Mouse (Mus musculus): ENCODE measurements around the gene Ubac2. TPM values are rescaled to one million over a fixed set of nuclear protein-coding genes. Genes with fewer than 3 reads are reported as not detected.
"Not testable (repeated sequence)": the region's sequence is repeated elsewhere in the genome, so short reads cannot be mapped to it uniquely, and the experiment has no call there.

The Ubac2 gene
- 58.9 and 59.2 TPM in 2 replicates for polyA plus RNA-seq (2016; fragmentation: Nextera tagmentation; extraction: Ambion mirVana)

GRCm38 (mm10) chr14:121878176-121878858 lies at the start of gene Ubac2:
Gene Ubac2, plus strand, starts transcription at chr14:121878620.
- under 1% methylated on average over 61 of the region's 61 CpGs for WGBS
- Histone ChIP-seq H3K4me2 (replicated peaks) (peak within 1 kb of the TSS; percentile 90), H3K4me1 (peaks cover 23% of the 10 kb centered on the region), H3K27me3 (peaks cover 6% of the 10 kb centered on the region), H3K27ac (replicated peaks) (peak within 1 kb of the TSS; percentile 93), H3K9ac (replicated peaks) (peak within 1 kb of the TSS; percentile 94), H3K9me3 (no peaks in the 10 kb centered on the region), H3K4me3 (peak within 1 kb of the TSS; percentile 93), H3K36me3 (no peaks in the 10 kb centered on the region)
- peak; percentile 99 for ATAC-seq (ENCODE audit: low FRiP score, low read depth)

- no peak overlapping the region for H3K9ac ChIP-seq (replicated peaks)
- 87% methylated on average over 4 of the region's 4 CpGs for WGBS
- no peak overlapping the region for H3K4me3 ChIP-seq
- H3K9me3 ChIP-seq = 0 out of 2 replicates have a peak, but pooled peaks cover 4% of the 10 kb centered on the region
- H3K27ac ChIP-seq (replicated peaks) = no peak overlapping the region
- H3K4me2 ChIP-seq (replicated peaks) = no peak overlapping the region
- H3K27me3 ChIP-seq = no peaks in the 10 kb centered on the region
- ATAC-seq (ENCODE audit: low FRiP score, low read depth) = no peak
- H3K4me1 ChIP-seq = no peaks in the 10 kb centered on the region
- H3K36me3 ChIP-seq = no peaks in the 10 kb centered on the region
These were observed 48.5 kb upstream of the Ubac2 start for GRCm38 (mm10) chr14:121829816-121830442.

GRCm38 (mm10) chr14:121833001-121833520 lies 45.4 kb upstream of the Ubac2 start:
- Histone ChIP-seq H3K9ac (replicated peaks) (no peak overlapping the region), H3K4me1 (no peaks in the 10 kb centered on the region)

GRCm38 (mm10) chr14:121838161-121838560 lies 40.3 kb upstream of the Ubac2 start:
- H3K4me2 ChIP-seq (replicated peaks) = no peak overlapping the region
- H3K4me1 ChIP-seq = no peaks in the 10 kb centered on the region
- ATAC-seq (ENCODE audit: low FRiP score, low read depth) = no peak
- H3K27ac ChIP-seq (replicated peaks) = no peak overlapping the region
- H3K9ac ChIP-seq (replicated peaks) = no peak overlapping the region
- peaks cover 27% of the 10 kb centered on the region for H3K9me3 ChIP-seq
- 89% methylated on average over 4 of the region's 4 CpGs for WGBS
- H3K27me3 ChIP-seq = no peaks in the 10 kb centered on the region
- H3K4me3 ChIP-seq = no peak overlapping the region
- H3K36me3 ChIP-seq = no peaks in the 10 kb centered on the region

More at GRCm38 (mm10) chr14:121833001-121833520, 45.4 kb upstream of the Ubac2 start:
- 93% methylated on average over 2 of the region's 2 CpGs for WGBS
- H3K4me3 ChIP-seq = no peak overlapping the region
- H3K27me3 ChIP-seq = no peaks in the 10 kb centered on the region
- no peak overlapping the region for H3K27ac ChIP-seq (replicated peaks)
- H3K36me3 ChIP-seq = no peaks in the 10 kb centered on the region
- H3K4me2 ChIP-seq (replicated peaks) = no peak overlapping the region
- no peak for ATAC-seq (ENCODE audit: low FRiP score, low read depth)
- peaks cover 10% of the 10 kb centered on the region; the same call in 1 of the 2 replicates for H3K9me3 ChIP-seq

- H3K36me3 ChIP-seq = no peaks in the 10 kb centered on the region
- 85% methylated on average over 8 of the region's 8 CpGs for WGBS
- H3K4me2 ChIP-seq (replicated peaks) = no peak overlapping the region
- no peak overlapping the region for H3K27ac ChIP-seq (replicated peaks)
- peaks cover 27% of the 10 kb centered on the region for H3K9me3 ChIP-seq
- ATAC-seq (ENCODE audit: low FRiP score, low read depth) = no peak
- no peak overlapping the region for H3K4me3 ChIP-seq
- H3K4me1 ChIP-seq = no peaks in the 10 kb centered on the region
- no peaks in the 10 kb centered on the region for H3K27me3 ChIP-seq
- no peak overlapping the region for H3K9ac ChIP-seq (replicated peaks)
These were observed 38.2 kb upstream of the Ubac2 start for GRCm38 (mm10) chr14:121840217-121840616.

- no peak overlapping the region for H3K4me2 ChIP-seq (replicated peaks)
- H3K27me3 ChIP-seq = no peaks in the 10 kb centered on the region
- H3K27ac ChIP-seq (replicated peaks) = no peak overlapping the region
- 57% methylated on average over 8 of the region's 8 CpGs for WGBS
- no peak overlapping the region for H3K9ac ChIP-seq (replicated peaks)
- H3K4me1 ChIP-seq = no peaks in the 10 kb centered on the region
- no peak for ATAC-seq (ENCODE audit: low FRiP score, low read depth)
- H3K36me3 ChIP-seq = no peaks in the 10 kb centered on the region
- peaks cover 9% of the 10 kb centered on the region; the same call in 1 of the 2 replicates for H3K9me3 ChIP-seq
- no peak overlapping the region for H3K4me3 ChIP-seq
These were observed 33.9 kb upstream of the Ubac2 start for GRCm38 (mm10) chr14:121844486-121844885.

GRCm38 (mm10) chr14:121851231-121851630 lies 27.2 kb upstream of the Ubac2 start:
- Histone ChIP-seq H3K9me3 (no peaks in the 10 kb centered on the region), H3K4me1 (no peaks in the 10 kb centered on the region), H3K36me3 (no peaks in the 10 kb centered on the region), H3K27me3 (no peaks in the 10 kb centered on the region), H3K4me2 (replicated peaks) (no peak overlapping the region), H3K9ac (replicated peaks) (no peak overlapping the region), H3K4me3 (no peak overlapping the region), H3K27ac (replicated peaks) (no peak overlapping the region)
- WGBS = 91% methylated on average over 1 of the region's 1 CpGs
- no peak for ATAC-seq (ENCODE audit: low FRiP score, low read depth)

GRCm38 (mm10) chr14:121852531-121852930 lies 25.9 kb upstream of the Ubac2 start:
- H3K36me3 ChIP-seq = no peaks in the 10 kb centered on the region
- H3K4me1 ChIP-seq = no peaks in the 10 kb centered on the region
- no peak overlapping the region for H3K4me2 ChIP-seq (replicated peaks)
- H3K9me3 ChIP-seq = no peaks in the 10 kb centered on the region
- no peaks in the 10 kb centered on the region for H3K27me3 ChIP-seq
- no peak overlapping the region for H3K4me3 ChIP-seq
- H3K9ac ChIP-seq (replicated peaks) = no peak overlapping the region
- no peak for ATAC-seq (ENCODE audit: low FRiP score, low read depth)
- no peak overlapping the region for H3K27ac ChIP-seq (replicated peaks)
- WGBS = 87% methylated on average over 8 of the region's 8 CpGs

GRCm38 (mm10) chr14:121865162-121865561 lies 13.3 kb upstream of the Ubac2 start:
- not testable (repeated sequence) for H3K36me3 ChIP-seq; H3K9me3 ChIP-seq; H3K27ac ChIP-seq (replicated peaks); H3K4me1 ChIP-seq; H3K4me3 ChIP-seq; H3K4me2 ChIP-seq (replicated peaks); H3K9ac ChIP-seq (replicated peaks); H3K27me3 ChIP-seq
- 0 out of 2 replicates have a peak, but pooled peaks have one; percentile 52 for ATAC-seq (ENCODE audit: low FRiP score, low read depth)
- WGBS = 14% methylated on average over 2 of the region's 2 CpGs

- no peak for ATAC-seq (ENCODE audit: low FRiP score, low read depth)
- Histone ChIP-seq H3K4me3 (no peak overlapping the region), H3K9ac (replicated peaks) (no peak overlapping the region), H3K9me3 (no peaks in the 10 kb centered on the region), H3K4me1 (no peaks in the 10 kb centered on the region), H3K27me3 (no peaks in the 10 kb centered on the region), H3K27ac (replicated peaks) (no peak overlapping the region), H3K4me2 (replicated peaks) (no peak overlapping the region), H3K36me3 (no peaks in the 10 kb centered on the region)
- 79% methylated on average over 3 of the region's 3 CpGs for WGBS
These were observed 11.8 kb upstream of the Ubac2 start for GRCm38 (mm10) chr14:121866574-121866973.

- Histone ChIP-seq H3K4me3 (no peak overlapping the region), H3K9ac (replicated peaks) (no peak overlapping the region), H3K27ac (replicated peaks) (no peak overlapping the region), H3K4me2 (replicated peaks) (no peak overlapping the region), H3K36me3 (no peaks in the 10 kb centered on the region), H3K4me1 (no peaks in the 10 kb centered on the region), H3K27me3 (no peaks in the 10 kb centered on the region), H3K9me3 (no peaks in the 10 kb centered on the region)
- no peak for ATAC-seq (ENCODE audit: low FRiP score, low read depth)
- WGBS = 85% methylated on average over 1 of the region's 1 CpGs
These were observed 9.3 kb upstream of the Ubac2 start for GRCm38 (mm10) chr14:121869111-121869510.

- no peak for ATAC-seq (ENCODE audit: low FRiP score, low read depth)
- peaks cover 4% of the 10 kb centered on the region for H3K4me1 ChIP-seq
- 85% methylated on average over 1 of the region's 1 CpGs for WGBS
- no peak overlapping the region for H3K27ac ChIP-seq (replicated peaks)
- H3K4me3 ChIP-seq = no peak overlapping the region
- H3K27me3 ChIP-seq = peaks cover 6% of the 10 kb centered on the region
- H3K4me2 ChIP-seq (replicated peaks) = no peak overlapping the region
- no peaks in the 10 kb centered on the region for H3K9me3 ChIP-seq
- H3K36me3 ChIP-seq = no peaks in the 10 kb centered on the region
- H3K9ac ChIP-seq (replicated peaks) = no peak overlapping the region
These were observed 5.7 kb upstream of the Ubac2 start for GRCm38 (mm10) chr14:121872760-121873159.

All from midbrain, embryonic 12.5 days (tissue).